Comparison of ENCODE assay signal across 12 mouse cellular contexts in genomic region chr2:70146993-70147581, GRCm38 (mm10).
DNase-seq lines count a peak whose midpoint lies in the region; ATAC-seq and TF ChIP-seq lines count a peak whose summit lies in the region.
"Had no signal": no experiment of that assay in that cellular context is flagged by ENCODE, and none has a peak within 500 bp of the region (broad histone marks: within the 10 kb centered on the region; RNA-seq: fewer than 3 reads in every experiment).

No protein-coding gene starts in this region.

- no peaks in the 10 kb centered on the region for H3K9me3 ChIP-seq in intestine, postnatal 0 days (ENCODE audit: control insufficient read depth)
- H3K9me3 ChIP-seq in intestine, embryonic 15.5 days: no peaks in the 10 kb centered on the region

- no peaks in the 10 kb centered on the region for H3K27me3 ChIP-seq in intestine, postnatal 0 days (replicated peaks; ENCODE audit: control insufficient read depth, insufficient read depth, low read length)
- no peaks in the 10 kb centered on the region for H3K27me3 ChIP-seq in intestine, embryonic 15.5 days (replicated peaks)

- peak; percentile 3 for DNase-seq in thymus, postnatal 14 days
- DNase-seq in thymus, adult 18-20 months: no peak
- DNase-seq in embryo, embryonic 9.5 days (ENCODE audit: extremely low spot score): peak; percentile 12
- no peak for DNase-seq in gastrocnemius, adult 2 months
- DNase-seq in testis, postnatal 14 days (ENCODE audit: low spot score): no peak
- no peak for DNase-seq in layer of hippocampus, postnatal 25 days (ENCODE audit: extremely low spot score in 1 of 2, low spot score in 1 of 2)
- DNase-seq: heart, adult 2 months had no signal

- H3K27ac ChIP-seq in intestine, postnatal 0 days (ENCODE audit: low read depth, low read length): no peak overlapping the region
- no peak overlapping the region for H3K27ac ChIP-seq in intestine, embryonic 15.5 days
- no peak overlapping the region for H3K27ac ChIP-seq in gastrocnemius, adult 2 months
- H3K27ac ChIP-seq: heart, adult 2 months; hindbrain, embryonic 14.5 days; macrophage had no signal

- H3K36me3 ChIP-seq in intestine, postnatal 0 days (ENCODE audit: control insufficient read depth, insufficient read depth): no peaks in the 10 kb centered on the region
- H3K36me3 ChIP-seq in intestine, embryonic 15.5 days: no peaks in the 10 kb centered on the region

- no peaks in the 10 kb centered on the region for H3K4me1 ChIP-seq in intestine, postnatal 0 days (replicated peaks; ENCODE audit: control insufficient read depth, insufficient read depth, low read length)
- H3K4me1 ChIP-seq in intestine, embryonic 15.5 days (replicated peaks): no peaks in the 10 kb centered on the region

- WGBS in intestine, postnatal 0 days: 49% methylated on average over 12 of the region's 12 CpGs
- 53% methylated on average over 12 of the region's 12 CpGs for WGBS in intestine, embryonic 15.5 days

- no peak for ATAC-seq in intestine, postnatal 0 days
- no peak for ATAC-seq in intestine, embryonic 15.5 days
- ATAC-seq: forebrain, embryonic 14.5 days had no signal

- no peak overlapping the region for H3K4me3 ChIP-seq in intestine, postnatal 0 days (ENCODE audit: low read depth, low read length)
- no peak overlapping the region for H3K4me3 ChIP-seq in intestine, embryonic 15.5 days (replicated peaks)
- no peak overlapping the region for H3K4me3 ChIP-seq in gastrocnemius, adult 2 months
- H3K4me3 ChIP-seq: heart, adult 2 months had no signal

- TF ChIP-seq CTCF in intestine, postnatal 0 days (IDR thresholded peaks at IDR 0.05; ENCODE audit: low read depth): peak; percentile 48
- no peak for TF ChIP-seq CTCF in gastrocnemius, adult 2 months (IDR thresholded peaks at IDR 0.05)

- intact Hi-C loops in gastrocnemius, adult 2 months (cut with DNase I): no loop called here

- no peak overlapping the region for H3K9ac ChIP-seq in intestine, postnatal 0 days (ENCODE audit: low read depth, low read length)
- H3K9ac ChIP-seq in intestine, embryonic 15.5 days: no peak overlapping the region
- H3K9ac ChIP-seq: hindbrain, embryonic 14.5 days had no signal

- H3K4me2 ChIP-seq in intestine, postnatal 0 days (replicated peaks; ENCODE audit: low read depth): no peak overlapping the region
- H3K4me2 ChIP-seq in intestine, embryonic 15.5 days (replicated peaks): no peak overlapping the region
- H3K4me2 ChIP-seq: hindbrain, embryonic 14.5 days had no signal

Comparison
In these comparisons a context has a peak if more than half of its experiments do, and no peak if none do; other contexts are left out.
1. DNase-seq: peak in thymus, postnatal 14 days (single experiment) and embryo, embryonic 9.5 days (single experiment); none in thymus, adult 18-20 months (0 of 2), gastrocnemius, adult 2 months (single experiment), testis, postnatal 14 days (single experiment) and layer of hippocampus, postnatal 25 days (0 of 2).